Mouse (Mus musculus) thymus, postnatal 25 days (tissue): ENCODE data around the gene Rab11fip3.
A peak's percentile ranks its signal among the peaks of the same experiment; 100 is the strongest.
"Not testable (repeated sequence)": the region's sequence is repeated elsewhere in the genome, so short reads cannot be mapped to it uniquely, and the experiment has no call there.

ENCODE experiments used
- DNase-seq: peaks from one replicate; pipeline ENCODE4 v3.0.0; 2022

Gene Rab11fip3

DNA sequence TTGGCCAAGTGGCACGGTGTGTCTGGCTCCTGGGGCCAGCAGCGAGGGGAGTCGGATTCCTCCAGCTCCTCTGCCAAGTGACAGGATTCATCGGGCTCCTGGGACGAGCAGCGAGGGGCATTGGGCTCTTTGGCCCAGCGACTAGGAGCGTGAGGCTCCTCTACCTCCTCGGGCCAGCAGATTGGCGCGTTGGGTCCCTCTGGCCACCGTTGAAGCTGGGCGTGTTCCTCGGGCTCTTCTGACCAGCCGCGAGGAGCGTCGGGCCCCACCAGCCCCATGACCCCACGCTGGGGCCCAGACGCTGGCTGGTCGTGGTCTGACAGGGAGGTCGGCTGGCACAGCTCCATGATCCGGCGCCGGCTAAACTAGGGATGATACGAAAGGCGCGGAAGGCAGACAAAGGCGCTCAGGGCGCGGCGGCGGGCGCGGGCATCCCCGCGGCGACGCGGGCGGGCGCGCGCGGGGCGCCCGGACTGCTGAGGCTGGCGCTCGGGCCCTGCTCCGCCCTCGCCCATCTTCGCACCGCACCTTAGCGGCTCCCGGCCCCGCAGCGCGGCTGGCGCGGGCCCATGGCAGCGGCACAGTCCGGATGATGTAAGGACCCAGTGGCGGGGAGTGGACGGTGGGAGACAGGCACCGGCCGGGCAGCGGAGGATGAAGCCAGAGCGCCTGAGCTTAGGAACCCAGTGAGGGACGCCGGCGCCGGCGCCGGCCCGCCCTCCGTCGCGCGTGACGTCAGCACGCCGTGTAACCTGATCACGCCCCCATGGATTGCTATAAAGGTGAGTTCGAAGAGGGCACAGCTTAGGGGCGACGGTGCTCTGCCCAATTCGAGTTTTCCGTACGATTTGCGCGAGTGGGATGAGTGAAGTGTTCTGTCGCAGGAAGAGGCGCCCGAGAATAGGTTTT lies at the start of gene Rab11fip3:
Gene Rab11fip3, minus strand, starts transcription at position 725 of the 909 bp plus-strand sequence.
- DNase-seq = peak; percentile 82

DNA sequence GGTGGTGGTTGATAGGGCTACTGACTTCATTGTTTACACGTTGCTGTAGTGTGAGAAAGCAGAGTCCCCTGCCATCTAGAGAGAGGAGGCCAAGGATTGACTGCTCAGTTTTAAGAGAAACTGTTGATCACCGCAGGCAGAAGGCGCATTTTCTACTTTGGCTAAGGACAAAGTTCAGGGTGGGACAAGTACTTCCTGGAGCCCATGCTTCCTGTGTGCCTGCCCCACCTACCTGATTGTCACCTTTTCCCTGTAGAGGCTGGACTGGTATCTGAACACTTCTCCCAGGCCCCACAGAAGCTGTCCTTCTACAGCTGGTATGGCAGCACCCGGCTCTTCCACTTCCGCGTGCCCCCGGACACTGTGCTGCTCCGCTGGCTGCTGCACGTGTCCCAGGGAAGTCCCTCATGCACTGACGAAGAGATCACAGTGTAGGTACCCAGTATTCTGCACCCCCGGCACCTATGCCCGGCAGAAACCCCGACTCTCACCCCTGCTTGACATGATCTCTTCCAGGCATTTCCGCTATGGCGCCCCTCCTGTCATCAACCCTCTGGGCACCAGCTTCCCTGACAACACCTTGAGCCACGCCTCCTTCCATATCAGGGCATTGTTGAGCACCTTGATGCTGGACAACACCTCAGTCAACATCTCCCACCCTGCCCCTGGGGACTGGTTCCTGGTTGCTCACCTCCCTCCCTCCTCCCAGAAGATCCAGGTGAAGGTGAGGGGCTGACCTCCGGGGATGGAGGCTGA lies 47.3 kb upstream of the Rab11fip3 start:
- DNase-seq = no peak

DNA sequence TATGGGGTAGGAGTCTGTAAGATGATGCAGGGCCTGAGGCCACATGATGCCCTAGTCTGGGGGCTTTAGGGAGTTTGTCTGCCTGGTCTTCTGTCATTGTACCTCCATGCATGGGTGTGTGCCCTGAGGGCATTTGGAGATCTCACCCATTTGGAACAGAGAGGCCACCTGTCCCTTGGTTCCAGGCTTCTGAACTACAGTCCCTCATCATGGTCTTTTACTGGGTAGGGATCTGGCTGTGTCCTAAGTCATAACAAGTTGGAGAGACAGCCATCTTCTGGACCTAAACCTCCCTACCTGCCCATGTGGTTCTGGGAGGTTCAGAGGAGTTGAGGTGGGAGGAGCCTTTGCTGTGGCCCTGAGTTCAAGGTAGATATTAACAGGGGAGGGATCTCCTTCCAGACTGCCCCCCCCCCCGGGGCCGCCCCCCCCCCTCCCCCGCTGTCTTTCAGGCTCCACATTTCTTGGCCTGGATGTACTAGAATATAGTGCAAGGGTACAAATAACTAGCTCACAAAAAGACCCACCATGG lies 46.7 kb upstream of the Rab11fip3 start:
- no peak for DNase-seq

DNA sequence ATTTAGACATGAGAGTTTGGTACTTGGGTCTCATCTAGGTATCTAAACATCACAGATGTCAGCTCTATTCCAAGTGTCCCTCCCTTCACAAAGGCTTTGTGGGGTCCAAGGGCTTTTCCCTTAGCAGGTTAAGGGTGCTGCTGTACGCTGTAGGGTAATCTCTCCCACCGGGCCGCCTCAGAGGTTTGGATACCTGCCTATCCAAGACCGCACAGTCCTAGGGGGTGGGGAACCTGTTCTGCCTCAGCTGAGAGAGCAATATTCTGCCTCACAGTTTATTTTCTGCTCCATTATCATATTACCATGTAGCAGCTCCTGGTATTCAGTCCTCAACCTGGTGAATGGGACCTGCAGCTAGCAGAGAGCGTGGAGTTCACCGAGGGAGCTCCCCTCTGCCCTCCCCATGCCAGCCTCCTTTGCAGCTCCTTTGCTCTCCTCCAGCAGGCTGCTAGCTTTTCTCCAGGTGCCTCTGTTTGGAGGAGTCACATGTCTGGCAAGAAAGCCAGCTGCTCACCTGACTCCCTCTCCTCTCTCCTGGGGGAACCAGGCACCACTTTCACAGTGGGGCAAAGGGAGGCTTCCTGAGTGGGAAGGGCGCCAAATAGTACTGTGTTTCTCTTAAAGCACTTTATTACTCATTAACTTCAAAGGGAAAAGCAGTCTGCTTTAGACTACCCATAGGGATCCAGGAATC lies 46.0 kb upstream of the Rab11fip3 start:
- no peak for DNase-seq

DNA sequence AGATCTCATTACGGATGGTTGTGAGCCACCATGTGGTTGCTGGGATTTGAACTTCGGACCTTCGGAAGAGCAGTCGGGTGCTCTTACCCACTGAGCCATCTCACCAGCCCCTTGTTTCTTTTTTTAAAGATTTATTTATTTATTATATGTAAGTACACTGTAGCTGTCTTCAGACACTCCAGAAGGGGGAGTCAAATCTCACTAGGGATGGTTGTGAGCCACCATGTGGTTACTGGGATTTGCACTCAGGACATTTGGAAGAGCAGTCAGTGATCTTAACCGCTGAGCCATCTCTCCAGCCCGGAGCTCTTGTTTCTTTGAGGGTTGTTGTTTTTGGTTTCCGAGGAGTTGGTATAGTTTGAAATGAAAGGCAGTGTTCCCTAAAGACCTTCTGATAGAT lies 45.1 kb upstream of the Rab11fip3 start:
- DNase-seq = not testable (repeated sequence)

DNA sequence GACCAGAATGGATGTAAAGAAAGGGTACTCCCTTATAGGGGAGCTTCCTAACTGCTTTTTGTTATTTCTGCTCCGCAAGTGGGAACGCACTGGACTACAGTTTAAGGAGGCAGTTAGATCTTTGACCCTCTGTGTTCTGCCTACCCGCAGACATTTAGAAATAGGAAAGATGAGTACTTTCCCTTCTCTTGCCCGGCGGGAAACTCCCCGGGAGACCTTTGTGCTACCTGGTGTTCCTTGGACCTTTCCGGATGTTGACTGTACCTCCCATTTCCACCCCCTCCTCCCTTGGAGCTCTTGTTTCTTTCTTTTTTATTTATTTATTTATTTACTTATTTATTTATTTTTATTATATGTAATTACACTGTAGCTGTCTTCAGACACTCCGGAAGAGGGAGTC lies 44.7 kb upstream of the Rab11fip3 start:
- no peak for DNase-seq

DNA sequence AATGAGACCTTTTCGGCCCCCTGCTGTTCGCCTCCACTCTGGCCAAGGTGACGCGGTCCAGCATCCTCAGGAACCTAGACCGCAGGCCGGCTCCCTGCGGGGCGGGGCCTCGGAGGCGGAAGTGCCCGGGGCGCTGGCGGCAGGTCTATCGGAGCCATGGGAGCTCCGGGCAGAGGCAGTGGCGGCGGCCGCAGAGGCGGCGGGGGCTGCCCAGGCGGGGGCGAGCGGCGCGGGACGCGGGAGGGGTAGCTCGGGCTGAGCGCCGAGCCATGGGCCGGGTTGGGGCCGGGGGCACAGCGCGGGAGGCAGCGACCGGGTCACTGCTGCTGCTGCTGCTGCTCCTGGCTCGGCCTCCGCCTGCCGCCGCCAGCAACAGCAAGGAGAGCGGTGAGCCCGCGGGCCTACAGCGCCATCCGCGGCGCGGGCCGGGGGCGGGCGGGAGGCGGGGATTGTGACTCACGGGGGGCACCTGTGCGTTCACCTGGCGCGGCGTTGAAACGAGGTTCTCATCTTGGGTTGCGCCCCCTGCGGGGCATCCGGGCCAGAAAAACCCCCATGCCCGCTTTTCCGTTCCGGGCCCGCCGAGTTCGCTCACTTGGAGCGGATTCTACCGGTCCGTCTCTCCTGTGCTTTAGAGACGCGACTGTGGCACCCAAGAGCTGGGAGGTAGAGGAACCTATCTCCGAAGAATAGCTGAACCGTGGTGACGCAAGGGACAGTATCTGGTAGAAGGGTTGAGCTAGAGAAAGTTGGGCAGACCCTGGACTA lies 44.0 kb upstream of the Rab11fip3 start, which contains the start of gene Tmem8:
Gene Tmem8, plus strand, starts transcription at position 119 of the 768 bp plus-strand sequence.
- DNase-seq = peak; percentile 79

DNA sequence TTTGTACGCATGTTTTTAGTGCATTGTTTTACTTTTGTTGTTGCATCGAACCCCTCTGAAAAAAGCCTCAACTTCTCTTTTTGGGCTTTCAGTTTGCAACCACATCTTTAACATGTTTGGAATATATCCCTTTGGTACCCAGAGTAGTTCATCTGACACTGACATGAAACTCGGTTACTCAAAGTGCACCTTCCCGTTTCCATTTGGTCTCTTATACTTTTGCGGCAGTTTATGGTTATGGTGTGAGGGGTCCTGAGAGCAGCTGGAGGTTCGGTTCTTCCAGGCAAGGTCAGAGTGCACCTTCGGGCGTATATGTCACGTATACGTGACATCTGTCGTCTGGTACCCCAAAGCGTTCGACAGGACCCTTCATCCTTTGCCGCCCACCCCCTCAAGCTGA lies 43.4 kb upstream of the Rab11fip3 start:
- no peak for DNase-seq

DNA sequence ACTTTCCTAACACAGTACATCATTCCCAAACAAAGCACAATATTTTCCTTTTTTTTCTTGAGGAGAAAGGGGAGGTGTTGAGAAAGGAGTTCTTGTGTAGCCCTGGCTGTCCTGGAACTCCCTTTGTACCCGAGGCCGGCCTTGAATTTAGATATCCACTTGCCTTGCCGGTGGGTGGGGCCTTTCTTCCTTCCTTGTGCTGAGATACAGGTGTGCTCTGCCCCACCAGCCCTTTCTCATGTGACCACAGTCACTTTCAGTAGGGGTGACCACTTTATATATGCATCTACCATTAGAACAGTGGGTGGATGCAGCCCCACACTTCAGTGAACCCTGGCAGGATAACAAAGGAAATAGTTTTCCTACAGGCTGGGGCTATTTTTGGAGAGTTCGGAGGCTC lies 42.4 kb upstream of the Rab11fip3 start:
- DNase-seq = no peak

DNA sequence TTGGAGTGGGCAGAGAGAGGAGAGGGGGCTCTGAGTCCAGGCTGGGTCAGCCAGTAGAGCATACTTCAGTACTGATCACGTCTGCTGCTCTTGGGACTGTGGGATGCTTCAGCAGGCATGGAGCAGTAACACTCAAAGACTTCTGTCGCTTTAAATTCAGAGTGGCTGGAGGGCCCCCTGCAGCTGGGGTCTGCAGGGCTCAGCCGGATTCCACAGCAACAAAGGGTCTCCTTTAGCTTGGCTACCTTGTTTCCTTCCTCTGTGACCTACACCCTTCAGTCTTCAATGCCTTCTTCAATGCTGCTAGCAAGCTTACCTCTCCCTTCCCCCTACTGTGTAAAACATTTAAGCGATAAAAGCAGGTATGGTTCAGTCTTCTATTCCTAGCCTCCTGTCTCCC lies 41.7 kb upstream of the Rab11fip3 start:
- DNase-seq = no peak

DNA sequence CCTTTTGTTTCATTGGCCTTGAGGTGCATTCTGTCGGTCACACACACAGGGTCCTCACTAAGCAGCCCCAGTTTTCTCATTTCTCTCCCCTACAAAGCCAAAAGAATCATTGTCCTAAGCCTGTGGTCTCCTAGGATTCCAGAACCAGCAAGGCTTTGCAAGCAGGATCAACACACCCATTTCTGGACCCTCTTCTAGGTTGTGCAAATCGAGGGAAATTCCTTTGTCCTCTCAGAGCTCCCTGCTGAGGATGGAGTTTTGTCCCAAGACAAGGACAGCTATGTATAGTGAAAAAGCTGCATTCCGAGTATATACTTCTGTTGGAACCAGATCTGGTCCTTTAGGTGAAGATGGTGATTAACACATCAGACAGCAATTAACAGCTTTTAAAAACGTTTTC lies 40.8 kb upstream of the Rab11fip3 start:
- no peak for DNase-seq

DNA sequence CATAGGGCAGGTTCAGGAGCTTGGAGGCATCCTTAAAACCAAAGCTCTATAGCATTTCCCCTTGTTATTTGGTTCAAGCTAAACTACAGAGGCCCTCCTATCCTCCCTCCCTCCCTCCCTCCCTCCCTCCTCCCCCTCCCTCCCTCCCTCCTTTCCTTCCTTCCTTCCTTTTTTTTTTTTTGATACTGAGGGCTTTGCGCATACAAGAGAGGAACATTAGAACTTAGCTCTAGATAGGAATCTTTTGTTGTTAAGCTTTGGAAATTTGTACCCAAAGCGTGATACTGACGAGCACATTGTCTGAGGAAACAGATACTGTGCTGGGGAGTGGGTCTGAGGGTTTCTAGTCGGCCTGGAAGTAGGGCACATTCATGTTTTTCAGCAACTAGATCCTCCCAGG lies 36.3 kb upstream of the Rab11fip3 start:
- DNase-seq = no peak

DNA sequence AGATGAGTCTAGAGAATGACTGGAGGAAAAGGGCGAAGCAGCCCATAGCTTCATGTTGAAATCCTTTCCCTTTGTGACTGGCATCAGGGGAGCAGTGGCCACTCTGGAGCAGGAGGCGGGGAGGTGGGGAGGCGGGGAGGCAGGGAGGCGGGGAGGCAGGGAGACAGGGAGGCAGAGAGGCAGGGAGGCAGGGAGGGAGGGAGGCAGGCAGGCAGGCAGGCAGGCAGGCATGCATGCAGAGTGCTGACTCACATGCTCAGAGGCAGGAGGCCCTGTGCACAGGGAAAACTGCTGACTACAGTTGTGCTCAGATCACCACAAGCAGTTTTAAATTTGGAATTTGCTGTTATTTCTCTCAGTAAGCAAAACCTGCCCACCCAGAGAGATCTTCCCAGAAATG lies 32.1 kb upstream of the Rab11fip3 start:
- no peak for DNase-seq

DNA sequence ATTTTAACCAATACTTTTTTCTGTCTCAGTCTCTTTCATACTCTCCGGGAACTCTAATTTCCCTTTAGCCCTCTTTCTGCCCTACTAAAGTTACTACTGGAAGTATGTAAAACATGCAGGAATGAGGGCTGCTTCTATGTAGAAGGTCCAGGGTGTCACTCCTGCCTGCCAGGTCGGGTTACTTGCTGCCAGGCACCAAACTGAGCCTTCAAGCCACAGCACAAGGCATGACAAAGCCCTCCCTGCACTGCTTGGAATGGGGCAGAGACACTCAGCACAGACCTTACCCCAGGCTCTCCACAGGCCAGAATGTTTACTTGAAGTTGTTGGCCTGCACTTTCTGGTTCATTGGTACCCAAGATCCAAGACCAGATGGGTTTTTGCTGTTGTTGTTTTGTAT lies 30.8 kb upstream of the Rab11fip3 start:
- DNase-seq = no peak

DNA sequence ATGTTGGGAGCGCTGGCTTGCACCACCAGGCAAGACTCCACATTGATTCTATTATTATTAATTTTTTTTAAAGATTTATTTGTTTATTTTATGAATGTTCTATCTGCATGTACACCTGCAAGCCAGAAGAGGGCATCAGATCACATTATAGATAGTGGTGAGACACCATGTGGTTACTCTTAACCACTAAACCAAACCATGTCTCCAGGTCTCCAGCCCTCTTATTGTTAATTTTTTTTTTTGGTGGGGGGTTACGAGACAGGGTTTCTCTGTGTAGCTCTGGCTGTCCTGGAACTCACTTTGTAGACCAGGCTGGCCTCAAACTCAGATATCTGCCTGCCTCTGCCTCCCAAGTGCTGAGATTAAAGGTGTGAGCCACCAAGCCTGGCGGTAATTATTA lies 30.0 kb upstream of the Rab11fip3 start:
- DNase-seq = not testable (repeated sequence)

DNA sequence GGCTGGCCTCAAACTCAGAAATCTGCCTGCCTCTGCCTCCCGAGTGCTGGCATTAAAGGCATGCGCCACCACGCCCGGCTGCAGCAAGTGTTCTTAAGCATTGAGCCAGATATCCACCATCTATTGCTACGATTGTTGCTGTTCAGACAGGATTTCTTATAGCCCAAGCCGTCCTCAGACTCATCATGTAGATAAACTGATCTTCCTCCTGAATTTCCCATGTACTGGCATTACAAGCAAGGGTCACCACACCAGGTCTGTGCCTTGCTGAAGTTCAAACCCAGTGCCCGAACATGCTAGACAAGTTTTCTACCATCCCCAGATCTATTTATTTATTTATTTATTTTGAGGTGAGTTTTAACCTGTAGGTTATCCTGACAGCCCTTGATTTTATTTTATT lies 29.1 kb upstream of the Rab11fip3 start:
- no peak for DNase-seq

DNA sequence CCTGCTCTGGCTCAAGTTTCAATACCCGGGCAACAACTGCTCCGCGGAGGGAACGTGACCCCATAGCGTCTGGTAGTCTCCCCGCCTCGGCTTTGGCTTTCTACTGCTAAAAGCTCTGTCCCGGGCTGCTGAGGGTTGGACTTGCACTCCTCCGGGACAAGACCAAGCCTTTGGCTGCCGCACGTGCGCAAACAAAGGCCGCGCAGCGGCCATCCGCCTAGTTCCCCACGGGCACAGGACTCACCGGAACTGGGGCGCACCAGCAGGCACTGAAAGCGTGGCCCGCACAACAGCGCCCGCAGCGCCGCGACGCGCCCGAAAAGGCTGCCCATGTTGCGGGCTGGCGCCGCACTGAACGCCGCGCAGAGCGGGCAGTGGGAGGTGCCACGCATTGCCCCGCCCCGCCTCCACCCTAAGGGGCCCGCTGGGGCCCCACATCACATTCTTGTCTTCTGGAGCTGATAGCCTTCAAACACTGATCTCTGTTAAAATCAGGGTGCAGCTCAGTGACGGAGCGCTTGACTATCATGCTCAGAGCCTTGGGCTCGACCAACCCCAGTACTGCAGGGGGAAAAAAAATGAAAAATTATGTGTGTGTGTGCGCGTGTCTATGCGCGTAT lies 25.9 kb upstream of the Rab11fip3 start, which contains the start of gene Nme4:
Gene Nme4, minus strand, starts transcription at position 482 of the 620 bp plus-strand sequence.
- DNase-seq = peak; percentile 58

DNA sequence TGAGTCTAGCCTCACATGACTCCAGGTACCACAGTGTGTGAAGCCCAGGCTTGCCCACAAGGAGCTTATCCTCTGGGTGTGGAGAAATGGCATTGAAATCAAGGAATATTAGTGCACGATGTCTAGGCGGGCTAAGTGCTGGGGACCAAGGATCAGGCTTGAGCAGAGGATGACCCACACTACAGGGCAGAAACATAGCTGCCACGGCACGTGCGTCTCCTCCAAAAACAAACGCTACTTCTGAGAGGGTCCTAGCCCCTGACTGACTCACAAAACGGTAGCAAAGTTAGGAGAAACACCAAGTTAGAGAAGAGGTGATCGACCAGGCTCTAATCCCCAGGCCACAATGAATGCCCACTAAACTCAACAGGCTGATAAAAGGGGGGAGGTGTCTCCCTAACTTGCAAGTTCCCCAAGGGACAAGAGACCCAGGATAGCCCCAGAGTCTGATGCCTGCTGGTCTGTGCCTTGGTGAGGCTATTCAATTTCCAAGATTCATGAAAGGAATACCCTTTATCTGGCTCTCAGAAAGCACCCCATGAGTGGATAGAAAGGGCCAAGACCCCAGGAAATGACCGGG lies 25.3 kb upstream of the Rab11fip3 start:
- DNase-seq = no peak

DNA sequence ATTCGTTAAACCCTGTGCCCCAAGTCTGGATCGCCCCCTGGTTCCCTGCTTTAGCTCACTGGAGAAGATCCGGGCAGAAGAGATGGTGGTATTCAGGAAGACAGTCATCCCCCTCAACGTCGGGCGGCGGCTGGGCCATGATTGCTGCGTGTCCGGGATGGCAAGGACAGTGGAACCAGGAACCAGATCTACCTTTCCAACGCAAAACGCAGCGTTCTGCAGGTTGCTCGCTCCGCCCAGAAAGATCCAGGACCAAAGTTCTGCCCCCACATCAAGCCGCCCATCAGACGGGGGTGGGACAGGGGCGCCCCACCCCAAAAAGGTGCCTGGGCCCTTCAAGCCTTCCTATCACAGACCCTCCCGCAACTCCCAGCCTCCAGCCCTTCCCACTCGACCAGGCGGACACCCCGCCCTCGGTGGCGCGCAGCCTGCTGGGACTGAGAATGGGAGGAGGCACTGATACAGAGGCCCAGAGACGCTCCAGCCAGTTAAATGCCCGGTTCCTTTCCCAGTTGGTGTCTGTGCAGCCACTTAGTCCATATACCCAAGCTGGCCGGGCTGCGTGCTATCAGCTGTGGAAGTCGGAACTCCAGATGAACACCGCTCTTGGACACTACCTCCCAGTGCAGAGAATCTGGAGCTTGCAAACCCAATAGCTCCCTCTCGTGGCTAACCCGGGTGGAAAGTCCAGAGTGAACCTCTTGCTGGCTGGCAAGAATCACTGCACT lies 20.7 kb upstream of the Rab11fip3 start, which contains the start of gene Decr2:
Gene Decr2, minus strand, starts transcription at position 433 of the 728 bp plus-strand sequence.
- DNase-seq = peak; percentile 85

DNA sequence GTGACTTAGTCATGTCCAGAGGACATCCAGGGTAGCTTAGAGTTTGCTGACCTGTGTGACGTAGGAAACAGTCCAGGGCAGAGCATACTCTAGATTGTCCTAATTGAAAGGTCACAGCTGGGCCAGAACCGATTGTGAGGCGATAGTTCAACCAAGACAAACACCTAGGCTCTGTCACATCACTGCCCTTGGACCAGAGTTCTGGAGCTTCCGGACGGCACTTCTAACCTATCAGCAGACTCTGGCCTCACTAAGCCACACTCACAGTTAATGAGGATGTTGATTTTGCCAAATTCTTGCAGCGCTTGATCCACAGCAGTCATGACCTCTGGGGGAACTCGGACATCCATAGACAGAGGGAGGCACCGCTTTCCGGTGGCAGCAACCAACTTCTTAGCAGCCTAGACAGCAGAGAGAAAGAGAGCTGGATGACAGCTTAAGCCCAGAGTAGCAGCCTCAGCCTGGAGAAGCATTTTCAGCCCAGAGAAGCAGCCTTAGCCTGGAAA lies 17.8 kb upstream of the Rab11fip3 start:
- no peak for DNase-seq
